Mouse (Mus musculus) WW6 (cell line): ENCODE measurements around the gene Lrrc49.

Experiments used
- DNase-seq: peaks from one replicate; pipeline ENCODE4 v3.0.0-alpha.2; 2013; ENCODE audit warnings: low read depth, low spot score

Lrrc49 gene

DNA sequence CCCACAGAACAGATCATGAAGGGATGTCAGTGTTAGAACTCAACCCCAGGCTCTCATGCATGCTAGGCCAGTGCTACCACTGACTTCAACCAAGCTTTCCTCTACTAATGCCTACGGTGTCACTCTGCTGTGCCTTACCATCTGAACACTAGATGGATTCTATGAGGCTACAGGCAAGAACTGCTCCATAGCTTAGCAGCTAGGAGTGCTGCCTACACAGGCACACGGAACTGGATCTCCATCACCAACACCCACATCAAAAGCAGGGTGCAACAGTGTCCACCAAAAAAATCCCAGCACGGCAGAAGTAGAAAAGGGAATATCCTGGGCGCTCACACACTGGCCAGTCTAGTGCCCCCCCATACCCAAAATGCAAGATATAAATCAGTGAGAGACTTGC, 11.5 kb downstream of the Lrrc49 start:
- DNase-seq, result no peak

GRCm38 (mm10) chr9:60674780-60675179, 13.2 kb downstream of the Lrrc49 start:
- no peak for DNase-seq

- no peak for DNase-seq
Measured at GRCm38 (mm10) chr9:60672568-60672967, 15.4 kb downstream of the Lrrc49 start.

DNA sequence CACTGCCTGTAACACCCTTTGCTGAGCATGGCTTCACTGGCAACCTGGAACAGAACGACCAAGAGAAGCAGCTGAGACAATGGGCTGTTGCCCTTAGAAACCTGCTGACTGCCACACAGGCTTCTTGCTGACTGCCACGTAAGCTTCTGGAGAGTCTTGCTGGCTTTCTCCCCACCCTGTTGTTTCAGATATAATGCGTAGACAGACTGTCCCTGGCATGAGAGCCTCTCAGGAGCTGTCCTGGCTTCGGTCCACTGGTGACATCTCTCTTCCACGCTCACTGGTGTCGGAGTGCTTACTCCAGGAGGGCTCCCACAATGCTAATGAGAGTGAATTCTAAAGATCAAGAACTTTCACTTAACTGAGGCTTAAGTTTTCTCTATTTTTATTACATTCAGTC, 19.1 kb downstream of the Lrrc49 start:
- DNase-seq, result no peak

GRCm38 (mm10) chr9:60665535-60665934, 22.4 kb downstream of the Lrrc49 start:
- no peak for DNase-seq

DNA sequence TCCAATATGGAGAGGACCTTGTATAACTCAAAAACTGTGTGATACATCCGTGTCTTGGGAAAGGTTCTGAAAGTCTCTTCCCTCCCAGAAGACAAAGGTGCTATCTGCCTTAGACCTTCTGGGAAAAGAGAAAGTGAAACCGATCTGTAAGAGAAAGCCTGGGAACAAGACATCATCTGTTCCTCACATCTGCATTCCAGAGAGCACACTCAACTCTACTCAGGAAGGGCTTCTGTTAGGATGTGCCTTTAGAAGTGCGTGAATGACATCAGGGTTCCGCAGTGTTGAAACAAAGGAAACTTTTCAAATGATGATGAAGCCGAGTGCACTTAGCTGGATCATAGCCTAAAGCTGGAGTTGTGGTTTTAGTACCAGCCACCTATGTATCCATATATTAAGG, 23.1 kb downstream of the Lrrc49 start:
- DNase-seq, result no peak

GRCm38 (mm10) chr9:60664385-60664784, 23.6 kb downstream of the Lrrc49 start:
- no peak for DNase-seq

DNA sequence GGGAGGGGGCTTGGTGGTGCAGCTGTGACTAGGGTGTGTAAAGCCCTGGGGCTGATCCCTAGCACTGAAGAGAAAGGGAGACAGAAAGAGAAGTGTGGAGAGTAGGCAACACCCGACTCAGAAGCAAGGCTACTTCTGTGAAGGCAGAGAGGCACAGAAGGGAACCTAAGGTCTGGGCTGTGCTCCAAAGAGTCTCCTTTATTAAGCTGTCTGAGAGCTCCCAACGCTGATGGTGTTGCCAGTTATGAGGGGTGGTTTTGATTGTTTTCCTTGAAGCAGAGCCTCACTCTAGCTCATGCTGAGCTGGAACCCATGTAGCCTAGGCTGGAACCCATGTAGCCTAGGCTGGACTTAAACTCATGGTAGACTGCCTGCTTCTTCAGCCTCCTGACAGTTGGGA, 25.0 kb downstream of the Lrrc49 start:
- no peak for DNase-seq

DNA sequence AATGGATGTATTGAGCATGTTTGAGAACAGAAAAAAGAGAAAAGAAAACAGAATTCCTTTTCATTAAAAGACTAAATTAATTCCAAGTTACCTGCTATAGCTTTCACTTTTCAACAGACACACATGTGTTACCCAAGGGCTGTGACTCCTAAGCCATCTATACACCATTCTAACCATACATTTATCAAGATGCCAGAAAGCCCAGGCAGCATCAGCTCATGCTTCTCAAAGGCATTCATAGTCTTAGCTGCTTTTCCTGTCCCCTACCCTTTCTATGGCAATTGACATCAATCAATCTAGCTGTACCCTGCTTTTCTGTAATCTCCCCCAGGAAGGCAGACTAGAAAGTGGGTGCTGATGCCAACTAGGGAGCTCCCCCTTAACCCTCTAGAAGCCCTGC, 34.4 kb downstream of the Lrrc49 start:
- DNase-seq, result no peak

GRCm38 (mm10) chr9:60653137-60653536, 34.8 kb downstream of the Lrrc49 start:
- no peak for DNase-seq

DNA sequence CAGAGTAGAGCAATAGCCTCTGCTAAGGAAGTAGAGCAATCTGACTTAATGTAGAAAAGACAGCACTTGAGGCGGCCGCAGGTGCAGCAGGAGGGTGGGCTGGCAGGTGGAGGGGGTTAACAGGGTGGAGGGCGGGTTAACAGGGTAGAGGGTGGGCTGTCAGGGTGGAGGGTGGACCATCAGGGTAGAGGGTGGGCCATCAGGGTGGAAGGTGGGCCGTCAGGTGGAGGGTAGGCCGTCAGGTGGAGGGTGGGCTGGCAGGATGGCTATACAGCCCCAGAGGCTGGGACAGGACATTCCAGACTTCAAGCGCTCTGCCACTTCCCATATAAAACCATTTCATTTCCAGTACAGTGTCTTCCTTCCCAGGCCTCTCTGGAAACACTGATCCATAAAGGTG, 37.7 kb downstream of the Lrrc49 start:
- no peak for DNase-seq

- DNase-seq, result no peak
Measured at GRCm38 (mm10) chr9:60648981-60649975, 38.7 kb downstream of the Lrrc49 start.

GRCm38 (mm10) chr9:60633601-60634000, 54.4 kb downstream of the Lrrc49 start:
- no peak for DNase-seq

GRCm38 (mm10) chr9:60626311-60626791, 61.6 kb downstream of the Lrrc49 start:
- no peak for DNase-seq

- DNase-seq, result no peak
Measured at GRCm38 (mm10) chr9:60625895-60626294, 62.1 kb downstream of the Lrrc49 start.

- no peak for DNase-seq
Measured at GRCm38 (mm10) chr9:60616946-60617345, 71.0 kb downstream of the Lrrc49 start.

- DNase-seq, result no peak
Measured at GRCm38 (mm10) chr9:60616359-60616758, 71.6 kb downstream of the Lrrc49 start.

DNA sequence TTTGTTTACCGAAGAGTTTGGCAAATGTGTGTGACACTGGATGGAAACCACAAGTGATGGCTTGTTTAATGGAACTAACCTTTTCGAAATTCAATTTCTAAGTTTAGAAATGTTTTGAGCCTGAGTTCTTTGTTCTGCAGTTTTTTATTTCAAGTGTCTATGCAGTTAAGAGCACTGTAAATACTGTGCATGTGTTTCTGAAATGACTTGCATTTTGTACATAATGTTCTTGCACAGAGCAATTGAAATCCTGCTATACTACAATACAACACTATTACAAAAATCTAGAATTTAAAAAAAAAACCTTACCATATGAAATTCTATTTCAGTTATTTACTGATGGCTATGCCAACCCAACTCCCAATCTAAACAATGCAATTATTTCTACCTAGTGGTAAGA, 75.7 kb downstream of the Lrrc49 start:
- no peak for DNase-seq

DNA sequence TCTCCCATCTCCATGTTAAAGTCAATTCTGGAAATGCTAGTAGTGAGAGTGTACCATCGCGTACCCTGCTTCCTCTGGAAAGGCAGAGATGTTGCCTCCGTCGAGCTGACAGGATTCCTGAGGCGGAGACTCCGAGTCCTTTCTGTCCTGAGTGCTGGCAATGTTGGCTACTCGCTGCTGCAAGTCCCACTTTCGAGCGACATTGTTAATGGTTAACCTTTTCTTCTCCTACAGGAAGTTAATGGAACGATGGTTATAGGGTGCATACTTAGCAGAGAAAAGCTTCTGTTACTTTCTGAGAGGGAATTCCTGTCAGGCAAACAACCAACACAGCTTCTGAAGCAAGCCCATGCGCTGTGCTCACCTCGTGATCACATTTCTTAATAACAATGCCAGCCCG, 77.8 kb downstream of the Lrrc49 start:
- DNase-seq, result no peak

DNA sequence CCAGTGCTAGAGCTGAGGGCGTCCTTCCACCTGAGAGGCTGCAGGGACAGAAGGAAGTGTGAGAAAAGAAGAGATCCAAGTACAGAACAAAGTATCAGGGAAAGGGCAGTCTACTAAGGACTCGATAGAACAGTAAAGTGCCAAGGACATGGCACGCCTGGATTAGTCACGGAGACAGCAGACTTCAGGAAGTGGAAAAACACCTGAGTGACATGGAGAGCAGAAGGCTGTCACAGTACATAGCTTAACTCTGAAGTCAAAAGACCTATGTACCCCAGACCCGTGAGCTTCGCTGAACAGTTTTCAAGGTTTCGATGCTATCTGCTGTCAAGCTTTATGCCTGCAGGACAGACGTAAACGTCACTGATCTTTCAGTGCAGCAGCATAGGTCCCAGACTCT, 79.1 kb downstream of the Lrrc49 start:
- DNase-seq, result no peak

GRCm38 (mm10) chr9:60608086-60608485, 79.9 kb downstream of the Lrrc49 start:
- DNase-seq, result no peak

DNA sequence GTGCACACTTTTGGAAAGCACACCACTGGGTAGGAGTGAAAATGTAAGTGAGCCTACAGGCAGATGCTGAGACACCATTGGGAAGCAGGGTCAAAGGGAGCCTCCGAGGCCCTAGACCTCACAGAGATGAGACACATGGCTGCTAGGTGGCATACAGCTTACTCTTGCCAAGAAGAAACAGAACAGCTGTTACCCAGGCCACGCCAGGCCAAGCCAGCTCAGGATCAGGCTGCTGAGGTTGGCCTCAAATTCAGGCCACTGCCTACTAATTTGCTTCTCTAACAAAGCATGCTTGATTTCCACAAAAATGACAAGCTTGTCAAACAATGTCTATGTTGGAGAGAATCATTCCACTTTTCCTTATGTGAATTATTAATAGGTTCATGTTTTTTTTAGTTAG, 83.0 kb downstream of the Lrrc49 start:
- no peak for DNase-seq

DNA sequence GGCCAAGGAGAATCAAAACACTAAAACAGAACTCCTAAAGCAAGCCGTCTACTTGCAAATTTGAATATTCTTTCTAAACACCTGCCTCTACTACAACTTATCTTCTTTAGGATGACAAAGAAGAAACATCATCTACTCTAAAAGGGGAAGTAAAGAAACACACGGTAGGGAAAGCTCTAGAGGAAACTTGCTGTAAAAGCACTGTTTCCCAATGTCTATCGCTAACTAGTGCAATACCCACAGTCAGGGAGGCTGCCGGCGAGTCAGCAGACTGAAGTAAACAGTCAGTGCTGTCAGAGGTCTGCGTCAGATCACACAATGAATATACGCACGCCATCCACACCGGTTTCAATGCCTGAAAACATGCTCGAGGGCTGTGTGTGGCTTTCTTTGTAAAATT, 86.0 kb downstream of the Lrrc49 start:
- DNase-seq, result no peak
